Mouse (Mus musculus): ENCODE results near the gene Cacnb4.

- no peak for TF ChIP-seq GATA1 (IDR thresholded peaks at IDR 0.05; ENCODE audit: low read length)
- no peak for TF ChIP-seq TAL1 (IDR thresholded peaks at IDR 0.05; ENCODE audit: low read length)
Measured at GRCm38 (mm10) chr2:52570781-52571180, 105.8 kb downstream of the Cacnb4 start.

All from erythroblast, embryonic 14.5 days (primary cell).